Mouse (Mus musculus): ENCODE measurements around the gene Dync1h1. TPM values are rescaled to one million over a fixed set of nuclear protein-coding genes. Genes with fewer than 3 reads are reported as not detected.
A peak's percentile ranks its signal among the peaks of the same experiment; 100 is the strongest.
"Not testable (repeated sequence)": the region's sequence is repeated elsewhere in the genome, so short reads cannot be mapped to it uniquely, and the experiment has no call there.

The Dync1h1 gene
- total RNA-seq, 2 experiments from 2014 or later, result 122 to 124 TPM

GRCm38 (mm10) chr12:110689919-110690643 is 88.8 kb downstream of the Dync1h1 start:
- DNase-seq (ENCODE audit: low spot score in 2 of 2), result no peak

- DNase-seq (ENCODE audit: low spot score in 2 of 2), result not testable (repeated sequence)
Measured at GRCm38 (mm10) chr12:110693378-110693777, 92.1 kb downstream of the Dync1h1 start.

GRCm38 (mm10) chr12:110695676-110696171 is 94.5 kb downstream of the Dync1h1 start:
- DNase-seq (ENCODE audit: low spot score in 2 of 2), result peak; percentile 51 to 54

- DNase-seq (ENCODE audit: low spot score in 2 of 2), result peak; percentile 100
Measured at GRCm38 (mm10) chr12:110696173-110696974, 95.1 kb downstream of the Dync1h1 start.

GRCm38 (mm10) chr12:110696975-110697400 is 95.7 kb downstream of the Dync1h1 start:
- no peak for DNase-seq (ENCODE audit: low spot score in 2 of 2)

GRCm38 (mm10) chr12:110697457-110697856 is 96.2 kb downstream of the Dync1h1 start:
- DNase-seq (ENCODE audit: low spot score in 2 of 2), result no peak

- no peak for DNase-seq (ENCODE audit: low spot score in 2 of 2)
Measured at GRCm38 (mm10) chr12:110698080-110698479, 96.8 kb downstream of the Dync1h1 start.

GRCm38 (mm10) chr12:110698523-110699170 is 97.4 kb downstream of the Dync1h1 start:
- no peak for DNase-seq (ENCODE audit: low spot score in 2 of 2)

- no peak for DNase-seq (ENCODE audit: low spot score in 2 of 2)
Measured at GRCm38 (mm10) chr12:110699171-110699547, 97.9 kb downstream of the Dync1h1 start.

- no peak for DNase-seq (ENCODE audit: low spot score in 2 of 2)
Measured at GRCm38 (mm10) chr12:110700730-110701129, 99.5 kb downstream of the Dync1h1 start.

- not testable (repeated sequence) for DNase-seq (ENCODE audit: low spot score in 2 of 2)
Measured at GRCm38 (mm10) chr12:110701363-110701762, 100.1 kb downstream of the Dync1h1 start.

- DNase-seq (ENCODE audit: low spot score in 2 of 2), result no peak
Measured at GRCm38 (mm10) chr12:110702556-110702955, 101.3 kb downstream of the Dync1h1 start, which contains the start of gene Hsp90aa1. Gene Hsp90aa1 (minus strand): TSS chr12:110702728.

GRCm38 (mm10) chr12:110703008-110703471 is 101.8 kb downstream of the Dync1h1 start:
- DNase-seq (ENCODE audit: low spot score in 2 of 2), result peak; percentile 92

GRCm38 (mm10) chr12:110703682-110704081 is 102.4 kb downstream of the Dync1h1 start:
- DNase-seq (ENCODE audit: low spot score in 2 of 2), result no peak

- not testable (repeated sequence) for DNase-seq (ENCODE audit: low spot score in 2 of 2)
Measured at GRCm38 (mm10) chr12:110705419-110705818, 104.2 kb downstream of the Dync1h1 start.

- peak; percentile 55 to 60 for DNase-seq (ENCODE audit: low spot score in 2 of 2)
Measured at GRCm38 (mm10) chr12:110706337-110707231, 105.3 kb downstream of the Dync1h1 start.

GRCm38 (mm10) chr12:110707451-110707850 is 106.2 kb downstream of the Dync1h1 start:
- DNase-seq (ENCODE audit: low spot score in 2 of 2), result no peak

GRCm38 (mm10) chr12:110711270-110711669 is 110.0 kb downstream of the Dync1h1 start:
- no peak for DNase-seq (ENCODE audit: low spot score in 2 of 2)

GRCm38 (mm10) chr12:110713784-110714183 is 112.5 kb downstream of the Dync1h1 start:
- DNase-seq (ENCODE audit: low spot score in 2 of 2), result no peak

- DNase-seq (ENCODE audit: low spot score in 2 of 2), result no peak
Measured at GRCm38 (mm10) chr12:110714215-110714614, 113.0 kb downstream of the Dync1h1 start.
